Mouse (Mus musculus) CH12.LX (cell line): ENCODE results near the gene Il34. TPM values are rescaled to one million over a fixed set of nuclear protein-coding genes. Genes with fewer than 3 reads are reported as not detected.

Experiments
- DNase-seq: peaks from one replicate; pipeline ENCODE4 v3.0.0-alpha.2; 2013; ENCODE audit errors: extremely low read depth
- H3K27ac ChIP-seq: 2 replicates; pipeline ENCODE4 v1.5.1; 2012; ENCODE audit warnings: low read depth, mild to moderate bottlenecking, control low read depth, moderate library complexity; ENCODE audit not compliant: insufficient read depth
- H3K27me3 ChIP-seq: replicated peaks from 2 replicates; pipeline ENCODE3; 2012; ENCODE audit warnings: inconsistent platforms
- H3K36me3 ChIP-seq, 2 experiments: replicated peaks in 1 of 2; 2 replicates each; pipeline versions ENCODE3 to v1.6.1; 2012; ENCODE audit warnings: inconsistent platforms in 1 of 2, low read length in 1 of 2, mild to moderate bottlenecking in 1 of 2, mixed read lengths in 1 of 2, moderate library complexity in 1 of 2; ENCODE audit not compliant: control insufficient read depth in 1 of 2, insufficient read depth in 1 of 2
- H3K4me1 ChIP-seq, 2 experiments: 2 replicates each; pipeline ENCODE4 v1.6.1; 2012; ENCODE audit warnings: inconsistent platforms in 1 of 2, moderate library complexity in 1 of 2; ENCODE audit not compliant: insufficient read depth in 2 of 2, control insufficient read depth in 1 of 2
- H3K4me2 ChIP-seq: 2 replicates; pipeline ENCODE4 v1.6.1; 2012; ENCODE audit warnings: low read depth, mild to moderate bottlenecking, control low read depth; ENCODE audit not compliant: poor library complexity, insufficient read depth, severe bottlenecking
- H3K4me3 ChIP-seq, 3 experiments: fragments of 150-350 bp in 1 of 3; sonication (generic) in 1 of 3; replicated peaks in 1 of 3; 2 replicates each; pipeline versions ENCODE3 to v1.5.1; 2011 to 2012; ENCODE audit warnings: low read depth in 2 of 3, low read length in 2 of 3, mild to moderate bottlenecking in 2 of 3, moderate library complexity in 2 of 3, control low read depth in 1 of 3, improper control_type of control experiment in 1 of 3, inconsistent platforms in 1 of 3, mixed read lengths in 1 of 3; ENCODE audit not compliant: poor library complexity in 1 of 3
- H3K79me2 ChIP-seq: replicated peaks from 2 replicates; pipeline ENCODE4 v1.6.1; 2012; ENCODE audit warnings: mild to moderate bottlenecking, moderate library complexity; ENCODE audit not compliant: control insufficient read depth, poor library complexity, insufficient read depth, severe bottlenecking; ENCODE audit errors: extremely low read depth
- H3K9ac ChIP-seq: 2 replicates; pipeline ENCODE4 v1.6.1; 2012; ENCODE audit warnings: low read depth, mild to moderate bottlenecking, control low read depth, moderate library complexity; ENCODE audit not compliant: insufficient read depth
- H3K9me3 ChIP-seq: replicated peaks from 2 replicates; pipeline ENCODE3; 2012; ENCODE audit warnings: low read length, inconsistent platforms, mixed read lengths
- CHD1 ChIP-seq: IDR thresholded peaks from 2 replicates; pipeline ENCODE4 v1.6.1; 2012; ENCODE audit warnings: low read depth, low read length, improper control_type of control experiment, inconsistent platforms
- CTCF ChIP-seq, 2 experiments: IDR thresholded peaks in 1 of 2; conservative IDR thresholded peaks in 1 of 2; 2 replicates each; pipeline ENCODE4 v1.5.1; 2011 to 2012; ENCODE audit warnings: low read depth in 2 of 2, low read length in 2 of 2, improper control_type of control experiment in 1 of 2, inconsistent platforms in 1 of 2, mild to moderate bottlenecking in 1 of 2, moderate library complexity in 1 of 2
- ELF1 ChIP-seq: IDR thresholded peaks from 2 replicates; pipeline ENCODE4 v1.6.1; 2014; ENCODE audit warnings: low read depth, mild to moderate bottlenecking, inconsistent platforms, low read length, improper control_type of control experiment
- EP300 ChIP-seq: IDR thresholded peaks from 2 replicates; pipeline ENCODE4 v1.6.1; 2011; ENCODE audit warnings: low read length, improper control_type of control experiment
- JUN ChIP-seq: IDR thresholded peaks from 2 replicates; pipeline ENCODE4 v1.6.1; 2011; ENCODE audit warnings: low read depth, mild to moderate bottlenecking, low read length, improper control_type of control experiment, moderate library complexity; ENCODE audit not compliant: insufficient read depth
- JUND ChIP-seq: conservative IDR thresholded peaks from 2 replicates; pipeline ENCODE4 v1.6.1; 2011; ENCODE audit warnings: low read depth, low read length, improper control_type of control experiment
- KAT2A ChIP-seq: IDR thresholded peaks from 2 replicates; pipeline ENCODE4 v1.6.1; 2012; ENCODE audit warnings: low read length, improper control_type of control experiment, inconsistent platforms; ENCODE audit not compliant: insufficient replicate concordance
- MAFK ChIP-seq: IDR thresholded peaks from 2 replicates; pipeline ENCODE4 v1.6.1; 2011; ENCODE audit warnings: low read length, improper control_type of control experiment; ENCODE audit not compliant: insufficient replicate concordance
- MAX ChIP-seq: IDR thresholded peaks from 2 replicates; pipeline ENCODE4 v1.6.1; 2011; ENCODE audit warnings: low read length, improper control_type of control experiment
- MEF2A ChIP-seq: IDR thresholded peaks from 2 replicates; pipeline ENCODE4 v1.6.1; 2014; ENCODE audit warnings: low read depth, mild to moderate bottlenecking, inconsistent platforms, low read length, improper control_type of control experiment, borderline replicate concordance
- MXI1 ChIP-seq: IDR thresholded peaks from 2 replicates; pipeline ENCODE4 v1.6.1; 2011; ENCODE audit warnings: mild to moderate bottlenecking, low read depth, low read length, improper control_type of control experiment
- MYC ChIP-seq: IDR thresholded peaks from 2 replicates; pipeline ENCODE4 v1.6.1; 2011; ENCODE audit warnings: low read depth, mild to moderate bottlenecking, improper control_type of control experiment, low read length
- NRF1 ChIP-seq: IDR thresholded peaks from 2 replicates; pipeline ENCODE4 v1.6.1; 2014; ENCODE audit warnings: low read depth, mild to moderate bottlenecking, inconsistent platforms, low read length, improper control_type of control experiment, moderate library complexity
- POLR2AphosphoS2 ChIP-seq: IDR thresholded peaks from 2 replicates; pipeline ENCODE4 v1.6.1; 2011; ENCODE audit warnings: low read depth, low read length, improper control_type of control experiment
- RAD21 ChIP-seq: IDR thresholded peaks from 2 replicates; pipeline ENCODE4 v1.6.1; 2011; ENCODE audit warnings: low read depth, mild to moderate bottlenecking, low read length, improper control_type of control experiment, moderate library complexity
- RCOR1 ChIP-seq: conservative IDR thresholded peaks from 2 replicates; pipeline ENCODE4 v1.6.1; 2012; ENCODE audit warnings: low read depth, mild to moderate bottlenecking, inconsistent platforms, low read length, improper control_type of control experiment
- UBTF ChIP-seq: IDR thresholded peaks from 2 replicates; pipeline ENCODE4 v1.6.1; 2012; ENCODE audit warnings: low read depth, mild to moderate bottlenecking, inconsistent platforms, low read length, improper control_type of control experiment, moderate library complexity
- USF1 ChIP-seq: IDR thresholded peaks from 2 replicates; pipeline ENCODE4 v1.6.1; 2014; ENCODE audit warnings: low read depth, mild to moderate bottlenecking, inconsistent platforms, low read length, improper control_type of control experiment
- ZC3H11A ChIP-seq: IDR thresholded peaks from 2 replicates; pipeline ENCODE4 v1.6.1; 2012; ENCODE audit warnings: low read depth, mild to moderate bottlenecking, inconsistent platforms, low read length, improper control_type of control experiment
- dilution Hi-C: fragments of 300-500 bp; cut with MboI; formaldehyde crosslinking; loops from 2 replicates; pipeline ENCODE4 v1.14.3; 2020; ENCODE audit warnings: low sequenced_read_pairs; ENCODE audit not compliant: extremely low pct_unique_long_range_greater_than_20kb, extremely low pct_ligation_motif_present
- in situ Hi-C: fragments of 300-500 bp; cut with MboI; formaldehyde crosslinking; loops from 3 replicates; pipeline ENCODE4 v1.14.3; 2019; ENCODE audit warnings: low sequenced_read_pairs, low pct_ligation_motif_present, low pct_unique_long_range_greater_than_20kb, mixed read lengths
- polyA plus RNA-seq: library from polyadenylated mRNA; unstranded; fragments of >175 nt; gene quantifications from 2 replicates; pipeline ENCODE4 v1.2.1, GENCODE M21; 2012; ENCODE audit warnings: low read depth; ENCODE audit not compliant: insufficient read length
- total RNA-seq, 2 experiments: library from RNA; depleted of rRNA; stranded (reverse); fragments of 300-350 nt in 1 of 2; fragments of >200 nt in 1 of 2; gene quantifications; 2 replicates each; pipeline ENCODE4 v1.2.3; 2012 to 2014

The Il34 gene
- total and polyA plus RNA-seq, 3 experiments: 0.21 TPM; not detected in 2

GRCm38 (mm10) chr8:110699501-110699900 lies 106.2 kb downstream of the Il34 start:
- DNase-seq: no peak
- TF ChIP-seq CHD1 (no peak), MAX (no peak), USF1 (no peak)
- Histone ChIP-seq H3K27ac (no peak overlapping the region), H3K27me3 (no peaks in the 10 kb centered on the region), H3K36me3 (peaks cover 30 to 89% of the 10 kb centered on the region in 2 experiments), H3K4me2 (no peak overlapping the region), H3K79me2 (no peaks in the 10 kb centered on the region), H3K9me3 (no peaks in the 10 kb centered on the region), H3K4me3 (no peak overlapping the region), H3K4me1 (peaks cover 3 to 42% of the 10 kb centered on the region in 2 experiments), H3K9ac (no peak overlapping the region)
- in situ Hi-C loops (no loop called here), dilution Hi-C loops (no loop called here)

- H3K4me3 ChIP-seq: no peak overlapping the region
- no peak overlapping the region for H3K27ac ChIP-seq
- no peak for DNase-seq
- H3K4me2 ChIP-seq: no peak overlapping the region
- H3K79me2 ChIP-seq: no peaks in the 10 kb centered on the region
- no peak overlapping the region for H3K9ac ChIP-seq
- no peaks in the 10 kb centered on the region for H3K9me3 ChIP-seq
- H3K4me1 ChIP-seq: peaks cover 0 to 28% of the 10 kb centered on the region in 2 experiments; a peak in 2 of 4 replicates
- peaks cover 35 to 93% of the 10 kb centered on the region in 2 experiments for H3K36me3 ChIP-seq
- TF ChIP-seq UBTF: no peak
- TF ChIP-seq USF1: no peak
- no peak for TF ChIP-seq JUND
- TF ChIP-seq ZC3H11A: no peak
- no peak for TF ChIP-seq MEF2A
- TF ChIP-seq RCOR1: no peak
- no peak for TF ChIP-seq CTCF (conservative IDR thresholded peaks at IDR 0.05 in 1 of 2, IDR thresholded peaks at IDR 0.05 in 1 of 2; ENCODE audit: low read depth in 2 of 2, low read length in 2 of 2)
- TF ChIP-seq MAX: no peak
- no peak for TF ChIP-seq MXI1
- TF ChIP-seq KAT2A: no peak
- no peak for TF ChIP-seq RAD21
- TF ChIP-seq EP300: no peak
- TF ChIP-seq JUN: no peak
- no peak for TF ChIP-seq ELF1
- no peak for TF ChIP-seq MAFK
- TF ChIP-seq MYC: no peak
- no peak for TF ChIP-seq POLR2AphosphoS2
- TF ChIP-seq NRF1: no peak
- in situ Hi-C loops: no loop called here
- H3K27me3 ChIP-seq: no peaks in the 10 kb centered on the region
- dilution Hi-C loops: no loop called here
These were observed 107.6 kb downstream of the Il34 start for GRCm38 (mm10) chr8:110698098-110698497.
